Mouse (Mus musculus): Measurements from ENCODE around the gene Lrrc47. TPM values are rescaled to one million over a fixed set of nuclear protein-coding genes. Genes with fewer than 3 reads are reported as not detected.

Gene Lrrc47
- polyA plus RNA-seq, 1 experiment = not detected

- no peak overlapping the region for H3K27ac ChIP-seq (ENCODE audit: insufficient read depth, low read depth, low read length)
- no peak overlapping the region for H3K4me3 ChIP-seq (ENCODE audit: insufficient read depth, low read depth, low read length)
- TF ChIP-seq POLR2A (IDR thresholded peaks at IDR 0.05; ENCODE audit: insufficient read depth, low read depth, low read length) (no peak), CTCF (IDR thresholded peaks at IDR 0.05; ENCODE audit: insufficient read depth, low read depth, low read length) (no peak)
- peaks cover 17% of the 10 kb centered on the region for H3K4me1 ChIP-seq (ENCODE audit: control insufficient read depth, insufficient read depth, low read length)
- 62% methylated on average over 7 of the region's 7 CpGs for WGBS
Measured at GRCm38 (mm10) chr4:154028066-154028465, 16.5 kb downstream of the Lrrc47 start.

GRCm38 (mm10) chr4:154028646-154029045 is 17.1 kb downstream of the Lrrc47 start:
- TF ChIP-seq CTCF (IDR thresholded peaks at IDR 0.05; ENCODE audit: insufficient read depth, low read depth, low read length) = no peak
- no peak overlapping the region for H3K4me3 ChIP-seq (ENCODE audit: insufficient read depth, low read depth, low read length)
- H3K27ac ChIP-seq (ENCODE audit: insufficient read depth, low read depth, low read length) = no peak overlapping the region
- peaks cover 14% of the 10 kb centered on the region for H3K4me1 ChIP-seq (ENCODE audit: control insufficient read depth, insufficient read depth, low read length)

DNA sequence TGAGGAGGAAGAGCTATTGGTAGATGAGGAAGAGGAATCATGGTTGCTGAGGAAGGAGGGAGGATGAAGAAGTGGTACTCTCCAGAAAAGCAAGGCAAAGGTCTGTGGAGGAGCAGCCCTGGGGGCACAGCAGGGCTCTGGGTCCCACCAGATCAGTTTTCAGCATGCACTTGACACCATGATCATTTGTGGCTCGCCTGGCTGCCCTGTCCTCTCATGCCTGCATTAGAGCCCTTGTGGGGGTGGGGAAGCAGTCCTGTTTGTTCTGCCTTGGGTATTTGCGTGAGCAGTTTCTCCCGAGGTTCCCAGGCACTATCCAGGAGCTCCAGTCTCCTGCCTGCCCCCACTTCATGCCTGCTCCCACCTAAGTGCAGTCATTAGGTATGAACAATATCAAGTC is 25.6 kb downstream of the Lrrc47 start:
- H3K27ac ChIP-seq (ENCODE audit: insufficient read depth, low read depth, low read length) = no peak overlapping the region
- 73% methylated on average over 3 of the region's 3 CpGs for WGBS
- TF ChIP-seq CTCF (IDR thresholded peaks at IDR 0.05; ENCODE audit: insufficient read depth, low read depth, low read length) = no peak
- no peak for TF ChIP-seq POLR2A (IDR thresholded peaks at IDR 0.05; ENCODE audit: insufficient read depth, low read depth, low read length)
- H3K4me1 ChIP-seq (ENCODE audit: control insufficient read depth, insufficient read depth, low read length) = no peaks in the 10 kb centered on the region
- H3K4me3 ChIP-seq (ENCODE audit: insufficient read depth, low read depth, low read length) = no peak overlapping the region

- H3K27ac ChIP-seq (ENCODE audit: insufficient read depth, low read depth, low read length) = no peak within 1 kb of the TSS
- H3K4me3 ChIP-seq (ENCODE audit: insufficient read depth, low read depth, low read length) = no peak within 1 kb of the TSS
- H3K4me1 ChIP-seq (ENCODE audit: control insufficient read depth, insufficient read depth, low read length) = no peaks in the 10 kb centered on the region
- TF ChIP-seq POLR2A (IDR thresholded peaks at IDR 0.05; ENCODE audit: insufficient read depth, low read depth, low read length) = no peak
- TF ChIP-seq CTCF (IDR thresholded peaks at IDR 0.05; ENCODE audit: insufficient read depth, low read depth, low read length) = no peak
- WGBS = 77% methylated on average over 9 of the region's 9 CpGs
Measured at GRCm38 (mm10) chr4:154042577-154042976, 31.0 kb downstream of the Lrrc47 start, which contains the start of gene Ccdc27. Gene Ccdc27 (minus strand): TSS chr4:154042677.

DNA sequence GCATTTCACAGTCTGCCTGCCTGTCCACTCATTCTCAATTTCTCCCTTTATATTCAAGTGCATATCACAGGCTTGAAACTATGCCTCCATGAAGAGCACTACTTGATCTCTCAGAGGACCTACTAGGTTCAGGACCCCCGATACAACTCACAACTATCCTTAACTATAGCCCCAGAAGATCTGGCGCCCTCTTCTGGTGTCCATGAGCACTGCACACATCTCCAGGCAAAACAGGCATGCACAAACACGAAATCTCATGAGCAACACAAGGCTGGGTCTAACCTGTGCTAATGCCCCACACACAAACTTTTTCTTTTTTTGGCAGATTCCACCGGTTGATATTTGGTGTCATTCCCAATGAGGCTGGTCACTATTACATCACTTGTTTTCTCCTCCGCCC is 34.3 kb downstream of the Lrrc47 start:
- TF ChIP-seq CTCF (IDR thresholded peaks at IDR 0.05; ENCODE audit: insufficient read depth, low read depth, low read length) = no peak
- TF ChIP-seq POLR2A (IDR thresholded peaks at IDR 0.05; ENCODE audit: insufficient read depth, low read depth, low read length) = no peak
- Histone ChIP-seq H3K4me3 (ENCODE audit: insufficient read depth, low read depth, low read length) (no peak overlapping the region), H3K4me1 (ENCODE audit: control insufficient read depth, insufficient read depth, low read length) (no peaks in the 10 kb centered on the region), H3K27ac (ENCODE audit: insufficient read depth, low read depth, low read length) (no peak overlapping the region)
- WGBS = 67% methylated on average over 5 of the region's 5 CpGs

DNA sequence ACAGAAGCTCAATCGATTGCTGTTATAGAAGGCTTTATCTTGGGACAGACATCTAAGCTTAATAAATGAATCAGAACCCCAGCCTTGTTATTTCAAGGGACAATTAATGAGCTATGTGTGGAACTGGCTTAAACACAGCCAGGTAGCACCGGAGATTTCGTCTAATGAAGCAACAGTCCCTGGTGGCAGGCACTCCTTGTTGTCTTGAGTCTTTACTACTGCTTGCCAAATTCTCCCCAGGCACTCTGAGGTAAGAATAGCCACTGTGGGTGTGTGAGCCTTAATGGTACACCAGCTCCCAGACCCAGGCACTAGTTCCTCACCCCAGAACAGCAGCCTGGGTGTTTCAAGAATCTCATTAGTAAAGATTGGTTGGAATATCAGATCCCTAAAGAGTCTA is 39.9 kb downstream of the Lrrc47 start:
- H3K4me1 ChIP-seq (ENCODE audit: control insufficient read depth, insufficient read depth, low read length) = no peaks in the 10 kb centered on the region
- H3K27ac ChIP-seq (ENCODE audit: insufficient read depth, low read depth, low read length) = no peak overlapping the region
- no peak overlapping the region for H3K4me3 ChIP-seq (ENCODE audit: insufficient read depth, low read depth, low read length)
- TF ChIP-seq CTCF (IDR thresholded peaks at IDR 0.05; ENCODE audit: insufficient read depth, low read depth, low read length) (no peak), POLR2A (IDR thresholded peaks at IDR 0.05; ENCODE audit: insufficient read depth, low read depth, low read length) (no peak)
- 48% methylated on average over 3 of the region's 3 CpGs for WGBS

DNA sequence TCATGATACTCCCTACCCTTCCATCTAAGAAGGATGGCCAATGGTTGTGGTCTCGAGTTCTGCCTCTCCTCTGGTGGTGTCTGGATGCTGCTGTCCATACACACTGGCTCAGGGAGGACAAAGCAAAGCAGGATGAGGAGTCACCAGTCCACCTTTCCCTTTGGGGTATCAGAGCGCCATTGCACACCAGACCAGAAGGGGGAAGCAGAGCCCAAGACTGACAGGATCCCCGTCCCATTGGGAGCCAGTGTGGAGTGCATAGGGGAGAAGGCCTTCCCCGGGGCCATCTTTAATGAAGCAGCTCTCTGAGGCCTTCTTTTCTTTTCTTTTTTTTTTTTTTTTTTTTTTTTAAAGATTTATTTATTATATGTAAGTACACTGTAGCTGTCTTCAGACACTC is 41.5 kb downstream of the Lrrc47 start:
- no peak for TF ChIP-seq POLR2A (IDR thresholded peaks at IDR 0.05; ENCODE audit: insufficient read depth, low read depth, low read length)
- no peak for TF ChIP-seq CTCF (IDR thresholded peaks at IDR 0.05; ENCODE audit: insufficient read depth, low read depth, low read length)

GRCm38 (mm10) chr4:154055482-154055881 is 44.0 kb downstream of the Lrrc47 start:
- TF ChIP-seq CTCF (IDR thresholded peaks at IDR 0.05; ENCODE audit: insufficient read depth, low read depth, low read length) (no peak), POLR2A (IDR thresholded peaks at IDR 0.05; ENCODE audit: insufficient read depth, low read depth, low read length) (no peak)
- Histone ChIP-seq H3K4me1 (ENCODE audit: control insufficient read depth, insufficient read depth, low read length) (no peaks in the 10 kb centered on the region), H3K4me3 (ENCODE audit: insufficient read depth, low read depth, low read length) (no peak overlapping the region), H3K27ac (ENCODE audit: insufficient read depth, low read depth, low read length) (no peak overlapping the region)
- WGBS = 90% methylated on average over 7 of the region's 7 CpGs

More for the DNA sequence above, 41.5 kb downstream of the Lrrc47 start:
- Histone ChIP-seq H3K4me1 (ENCODE audit: control insufficient read depth, insufficient read depth, low read length) (no peaks in the 10 kb centered on the region), H3K4me3 (ENCODE audit: insufficient read depth, low read depth, low read length) (no peak overlapping the region), H3K27ac (ENCODE audit: insufficient read depth, low read depth, low read length) (no peak overlapping the region)
- 70% methylated on average over 4 of the region's 4 CpGs for WGBS

- 79% methylated on average over 2 of the region's 2 CpGs for WGBS
- H3K4me3 ChIP-seq (ENCODE audit: insufficient read depth, low read depth, low read length) = no peak overlapping the region
- no peak overlapping the region for H3K27ac ChIP-seq (ENCODE audit: insufficient read depth, low read depth, low read length)
- no peak for TF ChIP-seq POLR2A (IDR thresholded peaks at IDR 0.05; ENCODE audit: insufficient read depth, low read depth, low read length)
- no peak for TF ChIP-seq CTCF (IDR thresholded peaks at IDR 0.05; ENCODE audit: insufficient read depth, low read depth, low read length)
- H3K4me1 ChIP-seq (ENCODE audit: control insufficient read depth, insufficient read depth, low read length) = no peaks in the 10 kb centered on the region
Measured at GRCm38 (mm10) chr4:154056046-154056445, 44.5 kb downstream of the Lrrc47 start.

DNA sequence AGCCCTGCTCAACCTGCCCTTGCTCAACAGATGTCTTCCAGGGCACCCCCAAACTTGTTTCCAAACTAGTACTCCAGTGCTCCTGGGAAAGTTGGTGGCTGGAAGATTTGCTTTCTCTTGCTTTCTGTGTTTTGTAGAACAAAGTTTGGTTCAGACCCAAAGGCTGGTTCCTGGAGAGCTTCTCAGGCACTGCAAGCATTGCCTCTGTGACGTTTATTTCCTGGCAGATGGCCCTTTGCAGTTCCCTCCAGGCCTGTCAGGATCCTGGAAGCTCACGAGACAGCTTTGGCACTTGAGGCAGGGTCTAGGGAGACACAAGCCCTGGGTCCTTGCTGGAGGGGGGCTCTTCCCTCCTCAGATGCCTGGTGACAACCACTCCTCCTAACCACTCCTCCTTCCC is 45.1 kb downstream of the Lrrc47 start:
- Histone ChIP-seq H3K27ac (ENCODE audit: insufficient read depth, low read depth, low read length) (no peak overlapping the region), H3K4me3 (ENCODE audit: insufficient read depth, low read depth, low read length) (no peak overlapping the region), H3K4me1 (ENCODE audit: control insufficient read depth, insufficient read depth, low read length) (no peaks in the 10 kb centered on the region)
- TF ChIP-seq POLR2A (IDR thresholded peaks at IDR 0.05; ENCODE audit: insufficient read depth, low read depth, low read length) = no peak
- TF ChIP-seq CTCF (IDR thresholded peaks at IDR 0.05; ENCODE audit: insufficient read depth, low read depth, low read length) = no peak
- WGBS = 52% methylated on average over 2 of the region's 2 CpGs

All from olfactory bulb, adult 2 months (tissue).